Mouse (Mus musculus) liver, postnatal 0 days (tissue): ENCODE data around the gene Sox5.

Source experiments
- CTCF ChIP-seq: sonication (generic); IDR thresholded peaks from 2 replicates; pipeline ENCODE4 v1.5.1; 2016; ENCODE audit warnings: antibody characterized with exemption, low read depth
- EP300 ChIP-seq: IDR thresholded peaks from 2 replicates; pipeline ENCODE4 v1.6.1; 2016; ENCODE audit warnings: antibody characterized with exemption, low read depth, mild to moderate bottlenecking

DNA sequence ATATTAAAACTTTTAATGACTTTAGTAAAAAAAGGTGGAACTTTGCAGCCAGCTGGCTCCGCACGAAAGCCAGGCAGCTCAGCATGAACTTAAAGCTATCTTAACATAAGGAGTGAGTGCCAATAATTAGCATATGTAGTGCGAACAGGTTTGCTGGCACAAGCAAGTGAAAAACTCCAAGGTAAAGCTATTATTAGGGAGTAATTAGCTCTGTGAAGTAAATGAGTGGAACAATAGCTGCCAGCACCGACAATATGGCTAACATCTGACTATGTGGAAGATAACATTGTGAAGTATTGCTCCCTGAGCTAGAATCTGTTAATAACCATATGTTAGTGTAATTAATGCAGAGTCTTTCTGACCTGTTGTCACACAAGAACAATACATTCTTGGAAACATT, 786.7 kb downstream of the Sox5 start:
- TF ChIP-seq CTCF (no peak), EP300 (no peak)
